Mouse (Mus musculus) right cerebral cortex, postnatal 10 days (tissue): ENCODE results near the gene Pyroxd2.
"Not testable (repeated sequence)": the region's sequence is repeated elsewhere in the genome, so short reads cannot be mapped to it uniquely, and the experiment has no call there.

ENCODE experiments used
- DNase-seq, 2 experiments: peaks; one replicate each; pipeline ENCODE4 v3.0.0; 2021; ENCODE audit warnings: low spot score in 2 of 2

The Pyroxd2 gene

GRCm38 (mm10) chr19:42689786-42690185, 62.8 kb downstream of the Pyroxd2 start:
- DNase-seq, result no peak

DNA sequence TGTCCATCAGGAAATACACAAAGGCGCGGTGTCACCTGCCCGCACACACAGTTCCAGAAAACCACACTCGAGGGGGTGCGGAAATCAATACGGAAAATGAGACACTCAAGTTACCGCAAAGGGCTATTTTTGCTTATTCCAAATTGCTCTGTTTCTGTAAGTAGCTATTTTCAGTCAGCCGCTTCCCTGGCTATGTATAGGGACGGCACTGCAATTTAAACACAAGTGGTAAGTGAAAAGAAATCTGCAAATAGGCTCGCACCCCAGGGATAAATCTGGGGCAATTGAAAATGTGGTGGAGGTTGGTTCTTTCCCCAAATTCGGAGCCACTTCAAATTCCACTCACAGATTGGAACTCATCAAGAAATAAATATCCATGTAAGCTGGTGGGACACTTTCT, 63.3 kb downstream of the Pyroxd2 start:
- peak; percentile 58 to 77 for DNase-seq

- not testable (repeated sequence) for DNase-seq
Measured at GRCm38 (mm10) chr19:42682776-42683175, 69.8 kb downstream of the Pyroxd2 start.

GRCm38 (mm10) chr19:42678191-42678590, 74.4 kb downstream of the Pyroxd2 start:
- no peak for DNase-seq

- no peak for DNase-seq
Measured at GRCm38 (mm10) chr19:42677452-42677851, 75.1 kb downstream of the Pyroxd2 start.

GRCm38 (mm10) chr19:42676931-42677330, 75.6 kb downstream of the Pyroxd2 start:
- DNase-seq, result no peak
